Mouse (Mus musculus): Measurements from ENCODE around the gene Flot1. TPM values are rescaled to one million over a fixed set of nuclear protein-coding genes. Genes with fewer than 3 reads are reported as not detected.
A peak's percentile ranks its signal among the peaks of the same experiment; 100 is the strongest.

The Flot1 gene
- polyA plus RNA-seq, 3 experiments from 2014 or later, result 20.5 to 31.1 (median 28.1) TPM

DNA sequence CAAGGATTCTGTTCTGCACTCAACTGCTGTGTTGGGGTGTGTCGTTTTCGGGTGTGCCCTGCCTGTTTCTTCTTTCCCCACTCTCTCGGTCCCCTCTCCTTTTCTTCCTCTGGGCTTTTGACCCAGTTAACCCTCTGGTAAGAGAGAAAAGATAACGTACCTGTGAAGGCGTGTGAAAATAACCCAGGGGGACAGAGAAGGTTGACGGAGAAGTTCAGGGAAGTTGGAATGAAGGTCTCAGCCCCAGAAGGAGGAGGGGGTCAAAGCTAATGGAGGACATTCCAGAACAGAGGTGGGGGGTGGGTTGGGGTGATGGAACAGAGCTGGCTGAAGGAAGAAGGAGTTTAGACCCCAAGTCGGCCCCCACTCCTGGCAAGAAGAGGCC lies 45.9 kb downstream of the Flot1 start:
- no peak for ATAC-seq

GRCm38 (mm10) chr17:35869346-35870067 lies 46.5 kb downstream of the Flot1 start:
- ATAC-seq, result no peak

DNA sequence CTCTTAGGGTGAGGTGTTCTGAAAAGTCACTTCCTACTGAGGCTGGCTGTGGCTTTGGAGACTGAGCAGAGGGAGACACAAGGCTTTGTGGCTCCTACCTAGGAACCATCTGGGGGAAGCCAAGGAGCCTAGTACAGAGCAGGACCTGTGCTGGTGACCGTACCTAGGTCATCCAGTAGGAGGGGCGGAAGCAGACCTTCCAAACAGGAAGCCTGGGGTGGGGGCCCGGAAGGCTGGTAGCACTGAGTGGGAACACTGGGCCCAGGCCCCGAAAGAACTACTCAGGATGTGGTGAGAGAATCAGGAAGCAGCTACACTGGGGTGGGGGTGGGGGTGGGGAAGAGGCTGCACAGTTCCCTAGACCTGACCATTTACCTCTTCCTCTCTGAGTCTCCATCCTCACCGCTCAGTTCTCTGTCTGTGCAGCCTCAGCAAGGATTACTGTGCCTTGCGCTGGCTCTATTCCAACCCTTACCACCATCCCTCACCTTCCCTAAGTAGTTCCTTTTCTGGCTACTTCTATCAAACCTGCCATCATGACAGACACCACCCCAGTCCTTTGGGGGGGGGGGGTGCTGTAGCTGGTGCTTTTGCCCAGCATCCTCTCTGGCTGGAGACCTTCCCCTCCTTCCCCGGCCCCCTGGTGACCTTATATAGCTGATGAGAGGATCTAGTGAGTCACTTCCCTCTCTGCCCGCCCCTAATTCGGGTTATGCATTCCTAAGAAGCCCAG lies 47.3 kb downstream of the Flot1 start:
- peak; percentile 75 for ATAC-seq

GRCm38 (mm10) chr17:35870884-35871696 lies 48.1 kb downstream of the Flot1 start:
- ATAC-seq, result no peak

DNA sequence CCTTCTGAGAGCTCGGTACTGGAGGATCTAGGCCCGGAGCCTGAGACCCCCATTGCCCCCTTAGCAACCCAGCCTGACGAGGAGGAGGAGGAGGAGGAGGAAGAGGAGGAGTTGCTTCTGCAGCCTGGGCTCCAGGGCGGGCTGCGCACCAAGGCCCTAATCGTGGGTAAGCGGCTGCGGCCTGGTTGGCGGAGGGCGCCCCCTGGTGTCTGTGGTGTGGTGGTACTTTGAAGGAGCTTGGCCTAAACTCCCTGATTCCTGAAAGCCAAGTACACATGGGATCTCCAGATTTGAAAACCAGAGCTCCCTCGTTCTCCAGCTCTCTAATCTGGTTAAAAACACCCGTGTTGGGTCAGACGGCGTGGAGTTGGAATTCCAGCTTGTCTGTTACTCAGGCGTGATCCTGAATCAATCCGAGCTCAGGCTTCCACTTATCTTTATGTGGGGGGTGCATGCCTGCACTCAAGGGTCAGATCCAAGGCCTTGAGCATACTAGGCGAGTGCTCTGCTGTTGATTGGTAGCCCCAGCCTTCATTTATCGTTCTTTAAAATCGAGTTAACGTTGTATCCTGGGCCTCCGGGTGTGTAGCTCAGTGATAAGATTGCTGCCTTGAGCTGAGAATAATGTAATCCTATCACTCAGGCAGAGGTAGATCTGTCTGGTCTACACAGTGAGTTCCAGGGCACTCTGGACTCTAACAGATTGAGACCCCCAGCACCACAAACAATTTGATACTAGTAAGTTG lies 50.9 kb downstream of the Flot1 start:
- ATAC-seq, result no peak

DNA sequence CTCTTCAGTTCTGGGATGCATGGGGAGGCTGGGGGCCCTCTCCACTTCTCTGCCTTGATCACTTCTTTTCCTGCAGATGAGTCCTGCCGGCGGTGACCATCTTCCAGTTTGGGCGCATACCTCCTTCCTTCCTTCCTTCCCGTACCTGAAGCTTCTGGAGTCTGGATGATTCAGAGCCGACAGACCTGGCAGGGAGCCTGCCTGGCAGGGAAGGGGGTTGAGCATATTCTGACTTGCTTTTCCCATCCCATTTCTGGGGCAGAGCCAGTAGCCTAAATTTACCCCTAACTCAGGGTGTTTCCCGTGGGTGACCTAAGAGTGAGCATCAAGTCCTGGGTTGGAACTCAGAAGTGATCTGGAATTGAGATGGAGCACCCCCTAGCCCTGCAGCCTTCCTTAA lies 51.7 kb downstream of the Flot1 start:
- no peak for ATAC-seq

DNA sequence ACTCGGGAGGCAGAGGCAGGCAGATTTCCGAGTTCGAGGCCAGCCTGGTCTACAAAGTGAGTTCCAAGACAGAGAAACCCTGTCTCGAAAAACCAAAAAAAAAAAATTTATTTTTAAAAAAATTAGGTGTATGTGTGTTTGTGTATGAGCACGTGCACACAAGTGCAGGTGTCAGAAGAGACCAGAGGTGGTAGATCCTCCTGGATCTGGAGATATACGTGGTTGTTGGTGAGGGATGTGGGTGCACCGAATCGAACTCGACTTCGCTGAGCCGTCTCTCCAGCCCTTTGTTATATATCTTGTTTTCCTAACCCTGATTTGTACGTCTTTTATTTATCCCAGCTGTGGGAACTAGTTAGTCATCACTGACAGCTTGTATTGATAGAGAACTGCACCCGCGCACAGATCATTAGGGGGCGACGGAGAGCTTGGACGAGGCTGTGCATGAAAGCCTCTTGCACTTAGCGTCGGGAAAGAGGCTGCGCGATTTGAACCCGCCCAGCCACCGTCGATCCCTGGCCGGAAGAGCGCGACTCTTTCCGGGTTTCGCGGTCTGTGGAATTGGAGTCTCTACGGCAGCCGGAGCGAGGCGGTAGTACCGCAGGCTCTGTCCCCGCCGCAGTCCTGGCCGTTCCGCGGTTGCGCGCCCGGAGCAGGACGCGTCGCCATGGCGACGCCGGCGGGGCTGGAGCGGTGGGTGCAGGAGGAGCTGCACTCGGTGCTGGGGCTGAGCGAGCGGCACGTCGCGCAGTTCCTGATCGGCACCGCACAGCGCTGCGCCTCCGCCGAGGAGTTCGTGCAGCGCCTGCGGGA lies 56.4 kb downstream of the Flot1 start, which contains the start of gene Dhx16:
Gene Dhx16, plus strand, starts transcription at position 575 of the 813 bp plus-strand sequence.
- peak; percentile 93 for ATAC-seq

Other genes with a start within 250 kb of the Flot1 start
- gene Sfta2, start 221.7 kb upstream of the Flot1 start, polyA plus RNA-seq (2017; shearing (Covaris generic)), result not detected
- gene Gm9573, start 196.6 kb upstream of the Flot1 start, polyA plus RNA-seq (2017; shearing (Covaris generic)), result not detected
- gene Mucl3, start 179.5 kb upstream of the Flot1 start, polyA plus RNA-seq (2017; shearing (Covaris generic)), result under 1 TPM in 1 of 3 experiments, not detected in 2; 0.26 TPM
- 10 to 100 TPM; 10.4 to 13.2 (median 12.7) TPM for gene Vars2, start 155.6 kb upstream of the Flot1 start, polyA plus RNA-seq (2017; shearing (Covaris generic))
- gene Gtf2h4, start 149.5 kb upstream of the Flot1 start, polyA plus RNA-seq (2017; shearing (Covaris generic)), result 10 to 100 TPM; 16.7 to 24.7 (median 17.9) TPM
- 1 to 10 TPM in 1 of 3 experiments, under 1 TPM in 2; 0.65 to 1.1 (median 0.73) TPM for gene Ddr1, start 118.6 kb upstream of the Flot1 start, polyA plus RNA-seq (2017; shearing (Covaris generic))
- 10 to 100 TPM in 1 of 3 experiments, 1 to 10 TPM in 1, under 1 TPM in 1; 0.54 to 11.8 (median 1.3) TPM for gene Ier3, start 1.5 kb upstream of the Flot1 start, polyA plus RNA-seq (2017; shearing (Covaris generic))
- gene Tubb5, start 15.1 kb downstream of the Flot1 start, polyA plus RNA-seq (2017; shearing (Covaris generic)), result 100 to 1,000 TPM; 404 to 882 (median 514) TPM
- gene Mdc1, start 18.3 kb downstream of the Flot1 start, polyA plus RNA-seq (2017; shearing (Covaris generic)), result 10 to 100 TPM in 1 of 3 experiments, 1 to 10 TPM in 2; 6.1 to 10.7 (median 7.1) TPM
- gene Nrm, start 38.1 kb downstream of the Flot1 start, polyA plus RNA-seq (2017; shearing (Covaris generic)), result 10 to 100 TPM; 25.4 to 64.8 (median 27.4) TPM
- gene Ppp1r18, start 42.4 kb downstream of the Flot1 start, polyA plus RNA-seq (2017; shearing (Covaris generic)), result 100 to 1,000 TPM; 194 to 273 (median 213) TPM
- 10 to 100 TPM; 17.4 to 36.1 (median 19.5) TPM for gene Dhx16, start 56.6 kb downstream of the Flot1 start, polyA plus RNA-seq (2017; shearing (Covaris generic))
- 10 to 100 TPM; 15.3 to 21.6 (median 15.4) TPM for gene 2310061I04Rik, start 74.2 kb downstream of the Flot1 start, polyA plus RNA-seq (2017; shearing (Covaris generic))
- gene Atat1, start 86.8 kb downstream of the Flot1 start, polyA plus RNA-seq (2017; shearing (Covaris generic)), result 10 to 100 TPM in 2 of 3 experiments, 1 to 10 TPM in 1; 9.5 to 16.2 (median 10.5) TPM
- gene Mrps18b, start 93.2 kb downstream of the Flot1 start, polyA plus RNA-seq (2017; shearing (Covaris generic)), result 10 to 100 TPM; 35.8 to 82.5 (median 75.5) TPM
- gene Ppp1r10, start 93.2 kb downstream of the Flot1 start, polyA plus RNA-seq (2017; shearing (Covaris generic)), result 10 to 100 TPM; 49.4 to 63.1 (median 51.7) TPM
- gene Abcf1, start 146.5 kb downstream of the Flot1 start, polyA plus RNA-seq (2017; shearing (Covaris generic)), result 100 to 1,000 TPM; 113 to 143 (median 123) TPM
- gene Gnl1, start 156.6 kb downstream of the Flot1 start, polyA plus RNA-seq (2017; shearing (Covaris generic)), result 1 to 10 TPM; 7.6 to 9.2 (median 8.8) TPM
- gene Prr3, start 157.0 kb downstream of the Flot1 start, polyA plus RNA-seq (2017; shearing (Covaris generic)), result 10 to 100 TPM; 13.8 to 22.0 (median 19.8) TPM
- 10 to 100 TPM; 26.0 to 35.7 (median 32.8) TPM for gene H2-T24, start 197.3 kb downstream of the Flot1 start, polyA plus RNA-seq (2017; shearing (Covaris generic))
- 1,000 to 10,000 TPM in 1 of 3 experiments, 100 to 1,000 TPM in 2; 834 to 1,491 (median 990) TPM for gene H2-T23, start 209.6 kb downstream of the Flot1 start, polyA plus RNA-seq (2017; shearing (Covaris generic))
- gene H2-T22, start 219.5 kb downstream of the Flot1 start, polyA plus RNA-seq (2017; shearing (Covaris generic)), result 100 to 1,000 TPM; 428 to 527 (median 477) TPM
- under 1 TPM in 2 of 3 experiments, not detected in 1; 0.33 to 0.87 TPM for gene Gm6034, start 219.7 kb downstream of the Flot1 start, polyA plus RNA-seq (2017; shearing (Covaris generic))
- gene Gm11127, start 235.1 kb downstream of the Flot1 start, polyA plus RNA-seq (2017; shearing (Covaris generic)), result under 1 TPM in 1 of 3 experiments, not detected in 2; 0.30 TPM